Mouse (Mus musculus) R1 (cell line): ENCODE results near the gene Armc2.

ENCODE experiments used
- DNase-seq: peaks from one replicate; pipeline ENCODE4 v3.0.0-alpha.2; 2018; ENCODE audit warnings: low read depth, low spot score

The Armc2 gene

GRCm38 (mm10) chr10:41907473-41907872 lies 110.8 kb downstream of the Armc2 start:
- no peak for DNase-seq

DNA sequence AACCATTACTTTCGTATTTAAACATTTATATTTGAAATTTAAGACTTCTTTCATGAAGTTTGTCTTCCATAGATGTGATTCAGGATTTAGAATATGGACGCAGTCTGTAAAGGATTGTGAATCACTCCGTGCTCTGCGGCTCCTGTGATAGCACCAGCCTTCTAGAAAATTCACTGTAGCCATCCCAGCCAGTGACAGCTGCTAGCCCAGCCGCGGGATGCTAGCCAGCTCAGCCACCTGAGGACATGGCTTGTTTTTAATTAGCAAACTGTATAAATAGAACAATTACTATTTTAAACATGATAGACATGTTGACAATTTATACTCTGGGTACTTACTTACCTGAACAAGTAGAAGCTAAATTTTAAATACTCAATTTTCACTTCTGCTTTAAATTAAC lies 116.4 kb downstream of the Armc2 start:
- DNase-seq, result no peak

GRCm38 (mm10) chr10:41901456-41901855 lies 116.8 kb downstream of the Armc2 start:
- no peak for DNase-seq

DNA sequence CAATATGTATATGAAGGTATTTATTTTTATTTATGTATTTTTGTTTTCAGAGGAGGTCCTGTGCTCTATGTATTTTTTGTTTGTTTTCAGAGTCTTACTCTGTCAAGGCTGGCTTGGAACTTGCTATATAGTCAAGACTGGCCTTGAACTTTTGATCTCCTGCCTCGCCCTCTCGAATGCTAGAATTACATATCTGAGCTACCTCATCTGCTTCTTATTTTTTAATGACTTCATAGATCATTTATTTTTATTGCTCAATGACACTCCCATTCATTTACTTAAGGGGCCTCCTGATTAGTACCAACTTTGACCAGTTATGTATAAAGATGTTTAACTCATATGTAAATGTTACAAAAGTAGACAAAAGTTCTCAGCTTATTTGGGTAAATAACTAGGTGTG lies 121.4 kb downstream of the Armc2 start:
- DNase-seq, result no peak

DNA sequence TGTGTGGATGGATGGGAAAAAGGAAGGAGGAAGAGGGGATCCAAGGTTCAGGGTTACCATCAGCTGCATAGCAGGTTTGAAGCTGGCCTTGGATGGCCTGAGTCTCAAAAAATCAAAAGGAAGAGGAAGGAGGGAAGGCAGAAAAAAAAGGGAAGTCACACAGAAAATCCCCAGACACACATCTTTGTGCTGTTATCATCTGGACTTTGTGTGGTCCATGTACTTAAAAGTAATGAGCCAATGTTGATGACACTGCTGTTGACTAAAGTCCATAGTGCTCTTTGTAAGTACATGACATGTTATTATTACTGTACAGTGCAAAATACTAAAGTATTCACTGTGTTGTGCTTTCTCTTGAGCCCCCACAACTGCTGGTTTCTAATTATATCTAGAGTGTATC lies 121.8 kb downstream of the Armc2 start:
- no peak for DNase-seq

- DNase-seq, result no peak
Measured at GRCm38 (mm10) chr10:41893433-41894411, 124.5 kb downstream of the Armc2 start.

DNA sequence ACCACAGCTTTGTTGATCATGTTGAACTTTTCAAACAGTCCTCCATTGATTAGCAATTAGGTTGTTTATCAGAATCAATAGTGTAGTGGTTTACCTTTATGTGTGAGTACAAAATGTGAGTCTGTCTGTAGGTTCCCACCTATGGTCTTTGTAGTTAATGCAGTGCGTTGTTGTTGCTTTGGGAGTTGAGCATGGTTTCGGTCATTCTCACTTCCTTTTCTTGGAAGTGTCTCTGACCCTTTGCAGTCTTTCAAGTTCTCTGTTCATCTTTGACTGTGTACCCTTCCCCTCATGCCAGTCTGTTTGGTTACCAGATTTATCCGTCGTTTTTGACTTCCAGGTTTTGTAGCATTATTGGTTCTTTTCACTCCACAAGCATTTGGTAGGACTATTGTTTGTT lies 126.9 kb downstream of the Armc2 start:
- no peak for DNase-seq

DNA sequence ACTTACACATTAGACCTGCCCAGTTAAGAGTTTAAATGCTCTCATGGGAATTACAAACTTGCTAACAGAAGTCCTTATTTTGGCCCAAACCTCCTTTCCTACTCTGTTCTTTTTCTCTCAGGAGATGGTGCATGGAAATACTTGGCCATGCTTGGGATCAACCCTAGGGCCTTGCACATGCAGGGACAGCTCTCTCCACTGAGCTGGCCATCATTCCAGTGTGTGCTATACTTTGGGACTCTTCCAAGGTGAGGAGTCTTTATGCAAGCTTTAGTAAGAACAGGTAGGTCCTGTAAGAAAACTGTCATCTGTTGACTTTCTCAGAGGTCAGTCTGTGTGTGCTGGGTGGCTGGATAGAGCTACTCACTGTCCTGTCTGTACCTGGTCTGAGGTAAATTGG lies 127.7 kb downstream of the Armc2 start:
- DNase-seq, result no peak

DNA sequence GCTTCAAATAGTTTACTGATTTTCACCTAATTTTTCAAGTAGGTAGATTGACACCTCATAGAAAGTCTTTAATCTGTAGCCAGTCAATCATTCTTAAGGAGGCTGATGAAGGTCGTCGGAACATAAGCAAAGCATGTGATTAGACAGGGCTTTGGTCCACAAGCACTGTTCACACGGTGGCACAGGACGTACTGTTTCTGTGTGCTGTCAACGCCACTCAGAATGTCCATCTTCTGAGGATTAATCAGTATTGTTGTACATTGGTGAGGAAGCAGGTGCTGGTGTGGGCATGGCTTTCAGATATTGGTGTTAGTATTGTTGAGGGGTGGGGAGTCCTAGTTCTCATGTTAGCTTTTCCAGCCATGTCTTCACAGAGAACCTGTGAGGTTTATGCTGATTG lies 128.7 kb downstream of the Armc2 start:
- no peak for DNase-seq

DNA sequence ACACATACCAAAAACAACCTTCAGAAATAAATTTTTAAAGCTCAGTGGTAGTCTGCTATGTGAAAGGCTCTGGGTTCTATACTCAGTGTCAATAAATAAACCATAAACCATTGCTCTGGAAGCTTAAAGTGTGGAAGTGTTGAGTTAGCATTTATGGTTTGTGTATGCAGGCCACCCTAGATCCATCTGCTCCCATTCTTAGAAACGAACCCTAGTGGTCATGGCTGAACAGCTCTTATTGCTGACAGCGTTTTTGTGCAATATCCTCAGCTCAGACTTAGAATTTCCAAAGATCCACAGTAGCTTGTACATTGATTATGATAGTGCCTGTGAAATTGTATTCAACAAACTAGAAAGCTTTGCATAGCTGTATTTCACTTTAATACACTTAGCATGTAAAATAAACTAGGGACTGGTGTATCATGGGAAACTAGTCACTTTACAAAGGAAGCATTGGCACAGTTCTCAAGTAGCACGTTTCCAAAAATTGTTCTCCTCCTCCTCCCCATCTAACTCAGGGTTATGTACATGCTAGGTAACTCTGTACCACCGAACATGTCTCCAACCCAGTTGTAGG lies 129.8 kb downstream of the Armc2 start:
- DNase-seq, result peak; percentile 26

GRCm38 (mm10) chr10:41887080-41887821 lies 131.0 kb downstream of the Armc2 start:
- DNase-seq, result peak; percentile 94

GRCm38 (mm10) chr10:41883741-41884575 lies 134.3 kb downstream of the Armc2 start:
- peak; percentile 71 for DNase-seq

DNA sequence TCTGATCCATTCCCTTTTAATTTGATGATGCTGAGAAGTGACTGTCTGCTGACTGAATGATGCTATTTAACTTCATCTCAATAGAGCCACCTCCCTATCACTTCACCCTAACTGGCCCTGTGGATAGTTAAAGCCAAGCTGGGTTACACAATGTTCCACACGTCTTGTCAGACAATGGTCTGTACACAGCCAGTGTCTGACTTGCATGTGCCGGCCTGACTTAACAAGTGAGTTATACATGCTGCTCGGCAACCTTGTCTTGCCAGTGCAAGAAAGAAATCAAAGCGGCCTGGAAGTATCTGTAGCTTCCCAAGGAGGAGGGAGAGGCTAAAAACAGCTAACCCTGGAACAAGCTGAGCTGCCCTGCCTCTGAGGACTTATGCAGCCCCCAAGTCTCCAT lies 136.8 kb downstream of the Armc2 start:
- DNase-seq, result no peak

DNA sequence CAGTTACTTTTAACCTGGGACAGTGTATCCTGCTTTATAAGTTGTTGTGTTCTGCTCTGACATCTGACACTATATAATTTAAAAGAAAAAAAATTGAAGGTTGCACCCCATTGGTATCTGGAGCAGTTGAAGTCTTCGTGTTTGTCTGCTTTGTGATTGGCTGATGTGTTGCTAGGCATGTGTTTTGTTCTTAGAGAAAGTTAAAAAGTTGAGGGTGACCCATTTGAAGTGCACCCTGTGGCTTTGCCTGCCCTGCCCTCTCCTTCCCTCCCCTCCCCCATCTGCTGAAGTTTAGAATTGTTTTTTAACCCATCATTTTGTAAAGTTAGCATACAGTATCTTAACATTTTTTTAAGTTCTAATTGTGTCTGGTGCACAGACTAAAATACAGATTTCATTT lies 137.5 kb downstream of the Armc2 start:
- DNase-seq, result peak; percentile 22

GRCm38 (mm10) chr10:41880206-41880605 lies 138.0 kb downstream of the Armc2 start:
- DNase-seq, result peak; percentile 23

- no peak for DNase-seq
Measured at GRCm38 (mm10) chr10:41879675-41880074, 138.6 kb downstream of the Armc2 start.

GRCm38 (mm10) chr10:41878344-41878743 lies 139.9 kb downstream of the Armc2 start:
- no peak for DNase-seq

GRCm38 (mm10) chr10:41875624-41876023 lies 142.6 kb downstream of the Armc2 start:
- no peak for DNase-seq

DNA sequence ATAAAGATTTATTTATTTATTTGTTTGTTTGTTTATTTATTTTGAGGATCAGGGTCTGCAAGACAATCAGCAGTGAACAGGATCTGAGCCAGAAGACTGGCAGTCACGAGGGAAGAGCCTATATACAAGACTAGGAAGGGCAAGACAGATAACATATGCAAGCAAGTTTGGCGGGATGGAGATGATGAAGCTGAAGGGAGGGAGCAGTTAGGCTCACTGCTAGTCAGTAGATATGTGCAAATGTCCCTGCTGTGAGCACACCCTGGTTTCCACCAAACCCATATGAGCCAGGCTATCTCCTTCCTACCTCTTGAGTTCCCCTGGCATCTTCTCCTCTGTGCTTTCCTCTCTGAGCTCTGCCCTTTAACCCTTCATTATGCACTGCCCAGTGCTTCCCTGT lies 146.7 kb downstream of the Armc2 start:
- DNase-seq, result no peak

- DNase-seq, result no peak
Measured at GRCm38 (mm10) chr10:41870101-41870500, 148.1 kb downstream of the Armc2 start.

- no peak for DNase-seq
Measured at GRCm38 (mm10) chr10:41867956-41868355, 150.3 kb downstream of the Armc2 start.

DNA sequence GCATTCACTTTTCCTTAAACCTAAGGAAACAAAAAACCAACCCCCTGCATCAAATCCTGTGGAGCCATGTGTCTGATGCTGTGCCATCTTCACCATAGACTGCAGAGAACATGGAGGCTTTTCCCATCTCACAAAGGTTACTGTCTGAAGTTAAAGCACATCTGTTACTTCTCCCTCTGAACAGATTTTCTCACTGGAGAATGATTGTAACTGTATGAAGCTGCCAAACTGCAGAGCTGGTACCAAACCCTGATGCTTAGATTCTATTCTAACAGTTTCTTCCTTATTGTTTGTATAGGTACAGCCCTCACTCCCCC lies 151.4 kb downstream of the Armc2 start:
- no peak for DNase-seq
